Mouse (Mus musculus) CH12.LX (cell line): ENCODE measurements at regions not wholly inside any gene's neighbourhood (a gene's known extent, or its start where the extent isn't known, plus 50 kb on each side); places are given as distances from the start of the nearest gene placed in this dataset.

ENCODE experiments used
- DNase-seq: peaks from one replicate; pipeline ENCODE4 v3.0.0-alpha.2; 2013; ENCODE audit errors: extremely low read depth
- H3K27ac ChIP-seq: 2 replicates; pipeline ENCODE4 v1.5.1; 2012; ENCODE audit warnings: low read depth, mild to moderate bottlenecking, control low read depth, moderate library complexity; ENCODE audit not compliant: insufficient read depth
- H3K27me3 ChIP-seq: replicated peaks from 2 replicates; pipeline ENCODE3; 2012; ENCODE audit warnings: inconsistent platforms
- H3K36me3 ChIP-seq, 2 experiments: replicated peaks in 1 of 2; 2 replicates each; pipeline versions ENCODE3 to v1.6.1; 2012; ENCODE audit warnings: inconsistent platforms in 1 of 2, low read length in 1 of 2, mild to moderate bottlenecking in 1 of 2, mixed read lengths in 1 of 2, moderate library complexity in 1 of 2; ENCODE audit not compliant: control insufficient read depth in 1 of 2, insufficient read depth in 1 of 2
- H3K4me1 ChIP-seq, 2 experiments: 2 replicates each; pipeline ENCODE4 v1.6.1; 2012; ENCODE audit warnings: inconsistent platforms in 1 of 2, moderate library complexity in 1 of 2; ENCODE audit not compliant: insufficient read depth in 2 of 2, control insufficient read depth in 1 of 2
- H3K4me2 ChIP-seq: 2 replicates; pipeline ENCODE4 v1.6.1; 2012; ENCODE audit warnings: low read depth, mild to moderate bottlenecking, control low read depth; ENCODE audit not compliant: poor library complexity, insufficient read depth, severe bottlenecking
- H3K4me3 ChIP-seq, 3 experiments: fragments of 150-350 bp in 1 of 3; sonication (generic) in 1 of 3; replicated peaks in 1 of 3; 2 replicates each; pipeline versions ENCODE3 to v1.5.1; 2011 to 2012; ENCODE audit warnings: low read depth in 2 of 3, low read length in 2 of 3, mild to moderate bottlenecking in 2 of 3, moderate library complexity in 2 of 3, control low read depth in 1 of 3, improper control_type of control experiment in 1 of 3, inconsistent platforms in 1 of 3, mixed read lengths in 1 of 3; ENCODE audit not compliant: poor library complexity in 1 of 3
- H3K79me2 ChIP-seq: replicated peaks from 2 replicates; pipeline ENCODE4 v1.6.1; 2012; ENCODE audit warnings: mild to moderate bottlenecking, moderate library complexity; ENCODE audit not compliant: control insufficient read depth, poor library complexity, insufficient read depth, severe bottlenecking; ENCODE audit errors: extremely low read depth
- H3K9ac ChIP-seq: 2 replicates; pipeline ENCODE4 v1.6.1; 2012; ENCODE audit warnings: low read depth, mild to moderate bottlenecking, control low read depth, moderate library complexity; ENCODE audit not compliant: insufficient read depth
- H3K9me3 ChIP-seq: replicated peaks from 2 replicates; pipeline ENCODE3; 2012; ENCODE audit warnings: low read length, inconsistent platforms, mixed read lengths
- ELF1 ChIP-seq: IDR thresholded peaks from 2 replicates; pipeline ENCODE4 v1.6.1; 2014; ENCODE audit warnings: low read depth, mild to moderate bottlenecking, inconsistent platforms, low read length, improper control_type of control experiment
- EP300 ChIP-seq: IDR thresholded peaks from 2 replicates; pipeline ENCODE4 v1.6.1; 2011; ENCODE audit warnings: low read length, improper control_type of control experiment
- ETS1 ChIP-seq: conservative IDR thresholded peaks from 2 replicates; pipeline ENCODE4 v1.6.1; 2012; ENCODE audit warnings: low read depth, mild to moderate bottlenecking, inconsistent platforms, low read length, improper control_type of control experiment, moderate library complexity
- IRF4 ChIP-seq: IDR thresholded peaks from 2 replicates; pipeline ENCODE4 v1.6.1; 2014; ENCODE audit warnings: low read depth, mild to moderate bottlenecking, inconsistent platforms, low read length, improper control_type of control experiment
- JUND ChIP-seq: conservative IDR thresholded peaks from 2 replicates; pipeline ENCODE4 v1.6.1; 2011; ENCODE audit warnings: low read depth, low read length, improper control_type of control experiment
- MAX ChIP-seq: IDR thresholded peaks from 2 replicates; pipeline ENCODE4 v1.6.1; 2011; ENCODE audit warnings: low read length, improper control_type of control experiment
- MAZ ChIP-seq: IDR thresholded peaks from 2 replicates; pipeline ENCODE4 v1.6.1; 2012; ENCODE audit warnings: low read depth, mild to moderate bottlenecking, inconsistent platforms, low read length, improper control_type of control experiment, moderate library complexity
- NRF1 ChIP-seq: IDR thresholded peaks from 2 replicates; pipeline ENCODE4 v1.6.1; 2014; ENCODE audit warnings: low read depth, mild to moderate bottlenecking, inconsistent platforms, low read length, improper control_type of control experiment, moderate library complexity
- POLR2A ChIP-seq: IDR thresholded peaks from 2 replicates; pipeline ENCODE4 v1.6.1; 2011; ENCODE audit warnings: low read depth, mild to moderate bottlenecking, improper control_type of control experiment, low read length
- RAD21 ChIP-seq: IDR thresholded peaks from 2 replicates; pipeline ENCODE4 v1.6.1; 2011; ENCODE audit warnings: low read depth, mild to moderate bottlenecking, low read length, improper control_type of control experiment, moderate library complexity
- RCOR1 ChIP-seq: conservative IDR thresholded peaks from 2 replicates; pipeline ENCODE4 v1.6.1; 2012; ENCODE audit warnings: low read depth, mild to moderate bottlenecking, inconsistent platforms, low read length, improper control_type of control experiment
- SMC3 ChIP-seq: IDR thresholded peaks from 2 replicates; pipeline ENCODE4 v1.6.1; 2011; ENCODE audit warnings: low read depth, low read length, improper control_type of control experiment
- TCF12 ChIP-seq: IDR thresholded peaks from 2 replicates; pipeline ENCODE4 v1.6.1; 2014; ENCODE audit warnings: low read depth, mild to moderate bottlenecking, inconsistent platforms, low read length, improper control_type of control experiment
- UBTF ChIP-seq: IDR thresholded peaks from 2 replicates; pipeline ENCODE4 v1.6.1; 2012; ENCODE audit warnings: low read depth, mild to moderate bottlenecking, inconsistent platforms, low read length, improper control_type of control experiment, moderate library complexity
- USF1 ChIP-seq: IDR thresholded peaks from 2 replicates; pipeline ENCODE4 v1.6.1; 2014; ENCODE audit warnings: low read depth, mild to moderate bottlenecking, inconsistent platforms, low read length, improper control_type of control experiment
- USF2 ChIP-seq: conservative IDR thresholded peaks from 2 replicates; pipeline ENCODE4 v1.6.1; 2011; ENCODE audit warnings: low read depth, low read length, improper control_type of control experiment
- ZKSCAN1 ChIP-seq: IDR thresholded peaks from 2 replicates; pipeline ENCODE4 v1.6.1; 2012; ENCODE audit warnings: low read depth, inconsistent platforms, low read length, improper control_type of control experiment, borderline replicate concordance
- dilution Hi-C: fragments of 300-500 bp; cut with MboI; formaldehyde crosslinking; loops from 2 replicates; pipeline ENCODE4 v1.14.3; 2020; ENCODE audit warnings: low sequenced_read_pairs; ENCODE audit not compliant: extremely low pct_unique_long_range_greater_than_20kb, extremely low pct_ligation_motif_present
- in situ Hi-C: fragments of 300-500 bp; cut with MboI; formaldehyde crosslinking; loops from 3 replicates; pipeline ENCODE4 v1.14.3; 2019; ENCODE audit warnings: low sequenced_read_pairs, low pct_ligation_motif_present, low pct_unique_long_range_greater_than_20kb, mixed read lengths

DNA sequence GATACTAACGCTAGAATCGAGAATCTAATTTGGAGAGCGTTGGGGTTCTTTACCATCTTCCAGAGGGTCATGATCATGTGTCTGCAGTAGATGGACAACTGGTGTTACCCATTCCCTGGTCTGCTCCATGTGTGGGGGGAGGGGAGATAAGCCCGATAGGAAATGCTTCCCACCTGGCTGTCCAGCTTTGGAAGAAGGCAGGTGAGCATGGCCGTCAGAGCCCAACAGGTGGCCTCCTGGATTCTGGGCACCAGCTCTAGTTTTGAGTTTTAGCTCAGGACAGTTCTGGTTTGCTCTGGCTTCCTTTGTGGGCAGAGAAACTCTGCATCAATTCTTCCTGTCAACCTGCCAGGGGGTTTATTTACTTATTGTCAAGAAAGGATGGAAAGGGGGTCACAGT, 60.5 kb upstream of the Cnih3 start:
- Histone ChIP-seq H3K4me2 (no peak overlapping the region), H3K36me3 (no peaks in the 10 kb centered on the region), H3K4me3 (no peak overlapping the region), H3K9me3 (no peaks in the 10 kb centered on the region), H3K9ac (no peak overlapping the region)
- no peak for DNase-seq
- in situ Hi-C loops: loop anchor here (25.0 kb wide), 1 partner anchor 245 kb away; no protein-coding TSS in a partner anchor
- TF ChIP-seq EP300 (no peak), IRF4 (no peak), MAX (no peak), SMC3 (no peak)
- TF ChIP-seq, all 38 proteins: peak for 0
- dilution Hi-C loops: no loop called here
- H3K27ac ChIP-seq: no peak overlapping the region
- no peaks in the 10 kb centered on the region for H3K27me3 ChIP-seq
- H3K4me1 ChIP-seq: 0 out of 4 replicates have a peak, but pooled peaks cover 0 to 3% of the 10 kb centered on the region in 2 experiments
- no peaks in the 10 kb centered on the region for H3K79me2 ChIP-seq

GRCm38 (mm10) chr1:181293079-181293865, 59.2 kb upstream of the Cnih3 start:
- Histone ChIP-seq H3K36me3 (no peaks in the 10 kb centered on the region), H3K9ac (no peak overlapping the region), H3K4me3 (no peak overlapping the region), H3K4me1 (0 out of 4 replicates have a peak, but pooled peaks cover 0 to 3% of the 10 kb centered on the region in 2 experiments), H3K27me3 (no peaks in the 10 kb centered on the region), H3K27ac (no peak overlapping the region), H3K9me3 (no peaks in the 10 kb centered on the region), H3K4me2 (no peak overlapping the region), H3K79me2 (no peaks in the 10 kb centered on the region)
- DNase-seq: no peak
- dilution Hi-C loops (no loop called here), in situ Hi-C loops (loop anchor here (25.0 kb wide), 1 partner anchor 244 kb away; no protein-coding TSS in a partner anchor)
- TF ChIP-seq USF2 (no peak), TCF12 (no peak)
- TF ChIP-seq, all 38 proteins: peak for 0

GRCm38 (mm10) chr1:181295651-181296050, 56.8 kb upstream of the Cnih3 start:
- H3K4me2 ChIP-seq: no peak overlapping the region
- dilution Hi-C loops: no loop called here

More at GRCm38 (mm10) chr1:181295651-181296050, 56.8 kb upstream of the Cnih3 start:
- Histone ChIP-seq H3K36me3 (no peaks in the 10 kb centered on the region), H3K9ac (no peak overlapping the region), H3K79me2 (no peaks in the 10 kb centered on the region), H3K27me3 (no peaks in the 10 kb centered on the region), H3K4me1 (no peaks in the 10 kb centered on the region), H3K4me3 (no peak overlapping the region), H3K27ac (no peak overlapping the region), H3K9me3 (no peaks in the 10 kb centered on the region)
- no peak for TF ChIP-seq RCOR1
- no peak for TF ChIP-seq NRF1
- TF ChIP-seq IRF4: no peak
- TF ChIP-seq UBTF: no peak
- no peak for TF ChIP-seq ELF1
- TF ChIP-seq USF1: no peak
- no peak for TF ChIP-seq POLR2A
- no peak for TF ChIP-seq ZKSCAN1
- TF ChIP-seq ETS1: no peak
- TF ChIP-seq EP300: no peak
- TF ChIP-seq MAZ: no peak
- no peak for TF ChIP-seq RAD21
- no peak for TF ChIP-seq JUND
- DNase-seq: no peak
- in situ Hi-C loops: loop anchor here (25.0 kb wide), 1 partner anchor 242 kb away; no protein-coding TSS in a partner anchor
